Mouse (Mus musculus): ENCODE measurements around the gene Nxn. TPM values are rescaled to one million over a fixed set of nuclear protein-coding genes. Genes with fewer than 3 reads are reported as not detected.

The Nxn gene
- polyA plus RNA-seq, 1 experiment from 2014 or later, result 12.0 TPM

- Histone ChIP-seq H3K27ac (ENCODE audit: low read depth, low read length) (no peak overlapping the region), H3K36me3 (ENCODE audit: control insufficient read depth, insufficient read depth, low read length) (no peaks in the 10 kb centered on the region), H3K4me1 (replicated peaks; ENCODE audit: control insufficient read depth, insufficient read depth, low read length) (no peaks in the 10 kb centered on the region), H3K27me3 (replicated peaks; ENCODE audit: control insufficient read depth, insufficient read depth, low read length) (no peaks in the 10 kb centered on the region), H3K9me3 (ENCODE audit: control insufficient read depth, low read length) (no peaks in the 10 kb centered on the region), H3K4me2 (no peak overlapping the region), H3K9ac (ENCODE audit: low read depth, low read length) (no peak overlapping the region), H3K4me3 (ENCODE audit: low read depth, low read length) (no peak overlapping the region)
- DNase-seq (ENCODE audit: low spot score), result no peak
- ATAC-seq (replicated peaks; ENCODE audit: low FRiP score), result no peak
- 78% methylated on average over 5 of the region's 5 CpGs for WGBS
Observed at GRCm38 (mm10) chr11:76300862-76301261, 98.1 kb downstream of the Nxn start.

GRCm38 (mm10) chr11:76298457-76299000 lies 100.4 kb downstream of the Nxn start:
- Histone ChIP-seq H3K27ac (ENCODE audit: low read depth, low read length) (no peak overlapping the region), H3K27me3 (replicated peaks; ENCODE audit: control insufficient read depth, insufficient read depth, low read length) (no peaks in the 10 kb centered on the region), H3K4me2 (no peak overlapping the region), H3K4me3 (ENCODE audit: low read depth, low read length) (no peak overlapping the region), H3K9me3 (ENCODE audit: control insufficient read depth, low read length) (no peaks in the 10 kb centered on the region), H3K4me1 (replicated peaks; ENCODE audit: control insufficient read depth, insufficient read depth, low read length) (peaks cover 4% of the 10 kb centered on the region; the same call in 1 of the 2 replicates), H3K36me3 (ENCODE audit: control insufficient read depth, insufficient read depth, low read length) (no peaks in the 10 kb centered on the region), H3K9ac (ENCODE audit: low read depth, low read length) (no peak overlapping the region)
- ATAC-seq (replicated peaks; ENCODE audit: low FRiP score), result no peak
- 62% methylated on average over 9 of the region's 9 CpGs for WGBS
- DNase-seq (ENCODE audit: low spot score), result no peak

- Histone ChIP-seq H3K9ac (ENCODE audit: low read depth, low read length) (no peak overlapping the region), H3K9me3 (ENCODE audit: control insufficient read depth, low read length) (no peaks in the 10 kb centered on the region), H3K4me2 (no peak overlapping the region), H3K27ac (ENCODE audit: low read depth, low read length) (no peak overlapping the region), H3K36me3 (ENCODE audit: control insufficient read depth, insufficient read depth, low read length) (no peaks in the 10 kb centered on the region), H3K4me1 (replicated peaks; ENCODE audit: control insufficient read depth, insufficient read depth, low read length) (peaks cover 10% of the 10 kb centered on the region), H3K27me3 (replicated peaks; ENCODE audit: control insufficient read depth, insufficient read depth, low read length) (no peaks in the 10 kb centered on the region), H3K4me3 (ENCODE audit: low read depth, low read length) (no peak overlapping the region)
- 76% methylated on average over 9 of the region's 9 CpGs for whole genome bisulfite sequencing
- DNase-seq (ENCODE audit: low spot score), result no peak
- ATAC-seq (replicated peaks; ENCODE audit: low FRiP score), result no peak
Observed at GRCm38 (mm10) chr11:76297252-76297651, 101.7 kb downstream of the Nxn start.

GRCm38 (mm10) chr11:76294836-76295235 lies 104.1 kb downstream of the Nxn start:
- no peak overlapping the region for H3K9ac ChIP-seq (ENCODE audit: low read depth, low read length)
- peaks cover 16% of the 10 kb centered on the region for H3K4me1 ChIP-seq (replicated peaks; ENCODE audit: control insufficient read depth, insufficient read depth, low read length)

GRCm38 (mm10) chr11:76294078-76294477 lies 104.9 kb downstream of the Nxn start:
- Histone ChIP-seq H3K27ac (ENCODE audit: low read depth, low read length) (no peak overlapping the region), H3K4me2 (no peak overlapping the region), H3K9ac (ENCODE audit: low read depth, low read length) (no peak overlapping the region), H3K9me3 (ENCODE audit: control insufficient read depth, low read length) (no peaks in the 10 kb centered on the region), H3K4me3 (ENCODE audit: low read depth, low read length) (no peak overlapping the region), H3K27me3 (replicated peaks; ENCODE audit: control insufficient read depth, insufficient read depth, low read length) (no peaks in the 10 kb centered on the region), H3K36me3 (ENCODE audit: control insufficient read depth, insufficient read depth, low read length) (no peaks in the 10 kb centered on the region), H3K4me1 (replicated peaks; ENCODE audit: control insufficient read depth, insufficient read depth, low read length) (peaks cover 16% of the 10 kb centered on the region)
- DNase-seq (ENCODE audit: low spot score) (no peak), ATAC-seq (replicated peaks; ENCODE audit: low FRiP score) (no peak)
- 62% methylated on average over 5 of the region's 5 CpGs for WGBS

More at GRCm38 (mm10) chr11:76294836-76295235, 104.1 kb downstream of the Nxn start:
- no peaks in the 10 kb centered on the region for H3K27me3 ChIP-seq (replicated peaks; ENCODE audit: control insufficient read depth, insufficient read depth, low read length)
- WGBS, result 34% methylated on average over 9 of the region's 9 CpGs
- no peaks in the 10 kb centered on the region for H3K9me3 ChIP-seq (ENCODE audit: control insufficient read depth, low read length)
- H3K36me3 ChIP-seq (ENCODE audit: control insufficient read depth, insufficient read depth, low read length), result no peaks in the 10 kb centered on the region
- H3K4me2 ChIP-seq, result peak overlapping the region; percentile 11; the same call in 1 of the 2 replicates
- H3K4me3 ChIP-seq (ENCODE audit: low read depth, low read length), result no peak overlapping the region
- DNase-seq (ENCODE audit: low spot score), result no peak
- no peak overlapping the region for H3K27ac ChIP-seq (ENCODE audit: low read depth, low read length)
- ATAC-seq (replicated peaks; ENCODE audit: low FRiP score), result no peak

- WGBS, result 64% methylated on average over 6 of the region's 6 CpGs
- ATAC-seq (replicated peaks; ENCODE audit: low FRiP score) (no peak), DNase-seq (ENCODE audit: low spot score) (no peak)
- H3K36me3 ChIP-seq (ENCODE audit: control insufficient read depth, insufficient read depth, low read length), result no peaks in the 10 kb centered on the region
- no peak overlapping the region for H3K4me3 ChIP-seq (ENCODE audit: low read depth, low read length)
- peaks cover 16% of the 10 kb centered on the region for H3K4me1 ChIP-seq (replicated peaks; ENCODE audit: control insufficient read depth, insufficient read depth, low read length)
- H3K27ac ChIP-seq (ENCODE audit: low read depth, low read length), result peak overlapping the region; percentile 19; the same call in 1 of the 2 replicates
- no peaks in the 10 kb centered on the region for H3K9me3 ChIP-seq (ENCODE audit: control insufficient read depth, low read length)
- H3K4me2 ChIP-seq, result no peak overlapping the region
- H3K9ac ChIP-seq (ENCODE audit: low read depth, low read length), result no peak overlapping the region
- no peaks in the 10 kb centered on the region for H3K27me3 ChIP-seq (replicated peaks; ENCODE audit: control insufficient read depth, insufficient read depth, low read length)
Observed at GRCm38 (mm10) chr11:76292831-76293230, 106.1 kb downstream of the Nxn start.

- no peak for ATAC-seq (replicated peaks; ENCODE audit: low FRiP score)
- Histone ChIP-seq H3K4me2 (no peak overlapping the region), H3K27ac (ENCODE audit: low read depth, low read length) (peak overlapping the region; percentile 19), H3K4me3 (ENCODE audit: low read depth, low read length) (no peak overlapping the region), H3K9me3 (ENCODE audit: control insufficient read depth, low read length) (no peaks in the 10 kb centered on the region), H3K36me3 (ENCODE audit: control insufficient read depth, insufficient read depth, low read length) (no peaks in the 10 kb centered on the region), H3K27me3 (replicated peaks; ENCODE audit: control insufficient read depth, insufficient read depth, low read length) (no peaks in the 10 kb centered on the region), H3K4me1 (replicated peaks; ENCODE audit: control insufficient read depth, insufficient read depth, low read length) (peaks cover 18% of the 10 kb centered on the region), H3K9ac (ENCODE audit: low read depth, low read length) (no peak overlapping the region)
- 64% methylated on average over 15 of the region's 15 CpGs for WGBS
- no peak for DNase-seq (ENCODE audit: low spot score)
Observed at GRCm38 (mm10) chr11:76292398-76292797, 106.5 kb downstream of the Nxn start.

GRCm38 (mm10) chr11:76291960-76292359 lies 107.0 kb downstream of the Nxn start:
- Histone ChIP-seq H3K9ac (ENCODE audit: low read depth, low read length) (no peak overlapping the region), H3K4me1 (replicated peaks; ENCODE audit: control insufficient read depth, insufficient read depth, low read length) (peaks cover 22% of the 10 kb centered on the region), H3K27me3 (replicated peaks; ENCODE audit: control insufficient read depth, insufficient read depth, low read length) (no peaks in the 10 kb centered on the region), H3K27ac (ENCODE audit: low read depth, low read length) (peak overlapping the region; percentile 19; the same call in 1 of the 2 replicates), H3K4me3 (ENCODE audit: low read depth, low read length) (no peak overlapping the region), H3K9me3 (ENCODE audit: control insufficient read depth, low read length) (no peaks in the 10 kb centered on the region), H3K36me3 (ENCODE audit: control insufficient read depth, insufficient read depth, low read length) (no peaks in the 10 kb centered on the region), H3K4me2 (no peak overlapping the region)
- no peak for ATAC-seq (replicated peaks; ENCODE audit: low FRiP score)
- 68% methylated on average over 4 of the region's 4 CpGs for WGBS
- DNase-seq (ENCODE audit: low spot score), result no peak

GRCm38 (mm10) chr11:76290367-76290766 lies 108.6 kb downstream of the Nxn start:
- H3K27ac ChIP-seq (ENCODE audit: low read depth, low read length), result no peak overlapping the region
- no peak overlapping the region for H3K9ac ChIP-seq (ENCODE audit: low read depth, low read length)
- no peak for ATAC-seq (replicated peaks; ENCODE audit: low FRiP score)
- WGBS, result 55% methylated on average over 11 of the region's 11 CpGs
- no peak for DNase-seq (ENCODE audit: low spot score)
- no peaks in the 10 kb centered on the region for H3K27me3 ChIP-seq (replicated peaks; ENCODE audit: control insufficient read depth, insufficient read depth, low read length)
- H3K4me1 ChIP-seq (replicated peaks; ENCODE audit: control insufficient read depth, insufficient read depth, low read length), result peaks cover 30% of the 10 kb centered on the region
- H3K36me3 ChIP-seq (ENCODE audit: control insufficient read depth, insufficient read depth, low read length), result no peaks in the 10 kb centered on the region
- no peak overlapping the region for H3K4me3 ChIP-seq (ENCODE audit: low read depth, low read length)
- H3K4me2 ChIP-seq, result no peak overlapping the region
- H3K9me3 ChIP-seq (ENCODE audit: control insufficient read depth, low read length), result no peaks in the 10 kb centered on the region
